Mouse (Mus musculus) c-Kit-positive CD71-positive TER-119-positive erythroid progenitor cells, embryonic 14.5 days (primary cell): ENCODE measurements around the gene Sp9.
A peak's percentile ranks its signal among the peaks of the same experiment; 100 is the strongest.

ENCODE experiments used
- DNase-seq: peaks from one replicate; pipeline ENCODE4 v3.0.0-alpha.2; 2013; ENCODE audit warnings: low spot score

Sp9 gene

GRCm38 (mm10) chr2:73312152-73313116, 40.7 kb downstream of the Sp9 start, which contains the start of the genes Scrn3 and Cir1:
Scrn3 (plus strand) TSS chr2:73312601.
Cir1 (minus strand) TSS chr2:73312701.
- DNase-seq = peak; percentile 95

GRCm38 (mm10) chr2:73313117-73313501, 41.4 kb downstream of the Sp9 start:
- peak; percentile 83 for DNase-seq

- no peak for DNase-seq
Observed at GRCm38 (mm10) chr2:73314311-73314710, 42.6 kb downstream of the Sp9 start.

GRCm38 (mm10) chr2:73317426-73317825, 45.7 kb downstream of the Sp9 start:
- DNase-seq = no peak

- no peak for DNase-seq
Observed at GRCm38 (mm10) chr2:73319218-73319617, 47.5 kb downstream of the Sp9 start.

GRCm38 (mm10) chr2:73322991-73323390, 51.3 kb downstream of the Sp9 start:
- no peak for DNase-seq

- no peak for DNase-seq
Observed at GRCm38 (mm10) chr2:73325871-73326270, 54.1 kb downstream of the Sp9 start.
